Comparison of ENCODE assay signal across 8 mouse cellular contexts in genomic region chr8:120426622-120427385, GRCm38 (mm10).
A peak's percentile ranks its signal among the peaks of the same experiment; 100 is the strongest.
DNase-seq lines count a peak whose midpoint lies in the region; ATAC-seq lines count a peak whose summit lies in the region.

No protein-coding gene starts in this region.

- peaks cover 36% of the 10 kb centered on the region for H3K27me3 ChIP-seq in hindbrain, embryonic 10.5 days (ENCODE audit: insufficient read depth, poor library complexity, severe bottlenecking)
- H3K27me3 ChIP-seq in stomach, embryonic 15.5 days (replicated peaks): no peaks in the 10 kb centered on the region

- H3K27ac ChIP-seq in hindbrain, embryonic 10.5 days: peak overlapping the region; percentile 88
- H3K27ac ChIP-seq in stomach, embryonic 15.5 days: peak overlapping the region; percentile 78

- no peak overlapping the region for H3K4me2 ChIP-seq in stomach, embryonic 15.5 days

- no peaks in the 10 kb centered on the region for H3K36me3 ChIP-seq in hindbrain, embryonic 10.5 days
- H3K36me3 ChIP-seq in stomach, embryonic 15.5 days: no peaks in the 10 kb centered on the region

- H3K9me3 ChIP-seq in hindbrain, embryonic 10.5 days: no peaks in the 10 kb centered on the region
- no peaks in the 10 kb centered on the region for H3K9me3 ChIP-seq in stomach, embryonic 15.5 days

- ATAC-seq in stomach, embryonic 15.5 days (ENCODE audit: insufficient read depth, low FRiP score, low read depth): no peak

- H3K4me3 ChIP-seq in hindbrain, embryonic 10.5 days: no peak overlapping the region; the same call in 1 of the 2 replicates
- H3K4me3 ChIP-seq in stomach, embryonic 15.5 days (replicated peaks): no peak overlapping the region

- H3K9ac ChIP-seq in stomach, embryonic 15.5 days: no peak overlapping the region

- WGBS in hindbrain, embryonic 10.5 days: 50% methylated on average over 20 of the region's 20 CpGs
- WGBS in stomach, embryonic 15.5 days: 50% methylated on average over 20 of the region's 20 CpGs

- peak; percentile 75 for DNase-seq in retina, adult 2 months (ENCODE audit: low read depth, low spot score)
- no peak for DNase-seq in retina, embryonic 14.5 days (ENCODE audit: low spot score)
- DNase-seq in frontal cortex, adult 2 months (ENCODE audit: extremely low spot score in 1 of 2, low spot score in 1 of 2): peak; percentile 67 to 88
- DNase-seq in hindbrain, embryonic 10.5 days (ENCODE audit: low spot score): no peak
- peak; percentile 70 for DNase-seq in layer of hippocampus, postnatal 25 days (ENCODE audit: extremely low spot score in 1 of 2, low spot score in 1 of 2)
- DNase-seq in lung, postnatal 4 days: peak; percentile 75 to 80
- DNase-seq in spleen, postnatal 36 days (ENCODE audit: low spot score in 2 of 2): no peak

- peaks cover 86% of the 10 kb centered on the region for H3K4me1 ChIP-seq in hindbrain, embryonic 10.5 days (replicated peaks)
- H3K4me1 ChIP-seq in stomach, embryonic 15.5 days: peaks cover 49% of the 10 kb centered on the region

Comparison
In these comparisons a context has a peak if more than half of its experiments do, and no peak if none do; other contexts are left out.
1. DNase-seq: peak in retina, adult 2 months (single experiment), frontal cortex, adult 2 months (2 of 2), layer of hippocampus, postnatal 25 days (2 of 2) and lung, postnatal 4 days (2 of 2); none in retina, embryonic 14.5 days (single experiment), hindbrain, embryonic 10.5 days (single experiment) and spleen, postnatal 36 days (0 of 2).